Mouse (Mus musculus) erythroid progenitor cell, adult 5-6 weeks (primary cell): ENCODE results near the gene Atoh1. TPM values are rescaled to one million over a fixed set of nuclear protein-coding genes. Genes with fewer than 3 reads are reported as not detected.

Source experiments
- ATAC-seq: replicated peaks from 2 replicates; pipeline ENCODE4 v1.8.0; 2016; ENCODE audit warnings: moderate number of reproducible peaks, mild to moderate bottlenecking, moderate TSS enrichment, inconsistent platforms; ENCODE audit not compliant: poor library complexity, low FRiP score, severe bottlenecking
- total RNA-seq, 2 experiments: library from RNA; stranded (forward) in 1 of 2; stranded (reverse) in 1 of 2; fragments of 150-400 nt in 1 of 2; fragments of 186-747, 209-891 nt in 1 of 2; gene quantifications; 2 replicates each; pipeline versions ENCODE4 v1.2.3 to v1.2.4; 2015 to 2017; ENCODE audit warnings: low replicate concordance in 2 of 2

The Atoh1 gene
- total RNA-seq (2015; ENCODE audit: low replicate concordance), result not detected in 2 replicates
- not detected in 2 replicates for total RNA-seq (2017; ENCODE audit: low replicate concordance)

- ATAC-seq, result no peak
Measured at GRCm38 (mm10) chr6:64728499-64729198, at the start of gene Atoh1. Gene Atoh1 (plus strand): TSS chr6:64729125.

GRCm38 (mm10) chr6:64683974-64684373 lies 45.0 kb upstream of the Atoh1 start:
- no peak for ATAC-seq

GRCm38 (mm10) chr6:64684973-64685372 lies 44.0 kb upstream of the Atoh1 start:
- ATAC-seq, result no peak

GRCm38 (mm10) chr6:64688181-64688944 lies 40.6 kb upstream of the Atoh1 start:
- no peak for ATAC-seq

- ATAC-seq, result no peak
Measured at GRCm38 (mm10) chr6:64694688-64695087, 34.2 kb upstream of the Atoh1 start.

GRCm38 (mm10) chr6:64703659-64704058 lies 25.3 kb upstream of the Atoh1 start:
- no peak for ATAC-seq

- no peak for ATAC-seq
Measured at GRCm38 (mm10) chr6:64727751-64728403, 1.0 kb upstream of the Atoh1 start.

- ATAC-seq, result no peak
Measured at GRCm38 (mm10) chr6:64729231-64730011, 496 bp downstream of the Atoh1 start.

- no peak for ATAC-seq
Measured at GRCm38 (mm10) chr6:64730030-64730429, 1.1 kb downstream of the Atoh1 start.

GRCm38 (mm10) chr6:64730506-64731020 lies 1.6 kb downstream of the Atoh1 start:
- no peak for ATAC-seq

- no peak for ATAC-seq
Measured at GRCm38 (mm10) chr6:64731126-64731525, 2.2 kb downstream of the Atoh1 start.

GRCm38 (mm10) chr6:64731621-64732320 lies 2.8 kb downstream of the Atoh1 start:
- ATAC-seq, result no peak

GRCm38 (mm10) chr6:64733311-64733710 lies 4.4 kb downstream of the Atoh1 start:
- no peak for ATAC-seq

- no peak for ATAC-seq
Measured at GRCm38 (mm10) chr6:64734441-64735320, 5.8 kb downstream of the Atoh1 start.

- no peak for ATAC-seq
Measured at GRCm38 (mm10) chr6:64736317-64736716, 7.4 kb downstream of the Atoh1 start.

- no peak for ATAC-seq
Measured at GRCm38 (mm10) chr6:64742915-64743489, 14.1 kb downstream of the Atoh1 start.

- no peak for ATAC-seq
Measured at GRCm38 (mm10) chr6:64754515-64754914, 25.6 kb downstream of the Atoh1 start.

- ATAC-seq, result no peak
Measured at GRCm38 (mm10) chr6:64763901-64764300, 35.0 kb downstream of the Atoh1 start.
